Comparison of ENCODE assay signal across 15 mouse cellular contexts in the genomic region with DNA sequence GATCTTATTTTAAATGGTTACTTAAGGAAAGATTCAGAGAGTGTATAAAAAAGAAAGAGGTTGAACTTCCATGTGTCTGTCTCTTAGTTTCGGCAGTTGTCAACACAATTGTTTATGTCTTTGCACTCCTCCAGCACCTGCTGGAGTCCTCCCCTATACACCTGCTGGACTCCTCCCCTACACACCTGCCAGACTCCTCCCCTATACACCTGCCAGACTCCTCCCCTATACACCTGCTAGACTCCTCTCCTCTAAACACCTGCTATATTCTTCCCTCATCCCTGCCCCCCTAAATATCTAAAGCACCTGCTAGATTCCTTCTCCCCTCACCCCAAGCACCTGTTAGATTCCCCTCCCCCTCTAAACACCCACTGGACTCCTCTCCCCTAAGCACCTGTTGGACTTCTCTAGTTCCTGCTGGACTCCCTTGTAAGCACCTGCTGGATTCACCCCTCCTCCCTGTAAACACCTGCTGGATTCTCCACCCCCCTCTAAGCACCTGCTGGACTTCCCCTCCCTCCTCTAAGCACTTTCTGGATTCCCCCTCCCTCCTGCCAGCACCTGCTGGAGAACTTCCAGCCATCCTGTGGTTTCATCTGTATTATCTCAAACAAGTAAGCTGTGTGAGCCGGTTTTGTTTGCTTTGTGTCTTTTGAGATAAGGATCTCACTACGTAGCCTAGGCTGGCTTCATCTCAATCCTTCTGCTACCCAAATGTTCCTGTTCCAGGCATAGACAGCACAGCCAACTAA. TPM values are rescaled to one million over a fixed set of nuclear protein-coding genes. Genes with fewer than 3 reads are reported as not detected.
A peak's percentile ranks its signal among the peaks of the same experiment; 100 is the strongest.
DNase-seq lines count a peak whose midpoint lies in the region; ATAC-seq lines count a peak whose summit lies in the region.
"Had no signal": no experiment of that assay in that cellular context is flagged by ENCODE, and none has a peak within 500 bp of the region (broad histone marks: within the 10 kb centered on the region; RNA-seq: fewer than 3 reads in every experiment).

No protein-coding gene starts in this region.

- no peaks in the 10 kb centered on the region for H3K4me1 ChIP-seq in intestine, embryonic 14.5 days (replicated peaks; ENCODE audit: control insufficient read depth, insufficient read depth, low read length)
- H3K4me1 ChIP-seq in forebrain, embryonic 14.5 days (ENCODE audit: control insufficient read depth, insufficient read depth, low read length), result no peaks in the 10 kb centered on the region; the same call in 1 of the 2 replicates
- H3K4me1 ChIP-seq: limb, embryonic 15.5 days; neural tube, embryonic 12.5 days had no signal

- H3K9ac ChIP-seq in intestine, embryonic 14.5 days (ENCODE audit: low read length), result no peak overlapping the region
- H3K9ac ChIP-seq in forebrain, embryonic 14.5 days (ENCODE audit: low read length), result no peak overlapping the region
- H3K9ac ChIP-seq: limb, embryonic 15.5 days; neural tube, embryonic 12.5 days had no signal

- H3K4me2 ChIP-seq in intestine, embryonic 14.5 days (ENCODE audit: low read length), result no peak overlapping the region
- H3K4me2 ChIP-seq in forebrain, embryonic 14.5 days (ENCODE audit: low read length), result no peak overlapping the region
- H3K4me2 ChIP-seq: limb, embryonic 15.5 days; neural tube, embryonic 12.5 days had no signal

- H3K4me3 ChIP-seq in intestine, embryonic 14.5 days (ENCODE audit: low read depth, low read length), result no peak overlapping the region
- H3K4me3 ChIP-seq in forebrain, embryonic 14.5 days (ENCODE audit: low read depth, low read length), result no peak overlapping the region
- H3K4me3 ChIP-seq: limb, embryonic 15.5 days; midbrain, embryonic 10.5 days; neural tube, embryonic 12.5 days had no signal

- DNase-seq in lung, adult 18-20 months, result peak; percentile 64 to 79
- no peak for DNase-seq in lung, postnatal 14 days
- DNase-seq in intestine, embryonic 14.5 days (ENCODE audit: low spot score), result no peak
- peak; percentile 22 to 45 for DNase-seq in thymus, postnatal 36 days
- no peak for DNase-seq in heart, postnatal 36 days
- DNase-seq in cerebellum, postnatal 25 days, result no peak
- no peak for DNase-seq in forebrain, embryonic 14.5 days (ENCODE audit: low spot score)
- DNase-seq: gastrocnemius, postnatal 14 days; heart, postnatal 10 days; right cerebral cortex, adult 18-20 months had no signal

- no peaks in the 10 kb centered on the region for H3K36me3 ChIP-seq in intestine, embryonic 14.5 days (ENCODE audit: control insufficient read depth, insufficient read depth, low read length)
- H3K36me3 ChIP-seq in forebrain, embryonic 14.5 days (ENCODE audit: control insufficient read depth, insufficient read depth, low read length), result no peaks in the 10 kb centered on the region
- H3K36me3 ChIP-seq: limb, embryonic 15.5 days; midbrain, embryonic 10.5 days; neural tube, embryonic 12.5 days had no signal

- WGBS in intestine, embryonic 14.5 days, result 43% methylated on average over 3 of the region's 3 CpGs
- WGBS in forebrain, embryonic 14.5 days, result 62% methylated on average over 3 of the region's 3 CpGs

- no peak overlapping the region for H3K27ac ChIP-seq in intestine, embryonic 14.5 days (ENCODE audit: low read depth)
- H3K27ac ChIP-seq in forebrain, embryonic 14.5 days (ENCODE audit: low read depth, low read length), result no peak overlapping the region
- H3K27ac ChIP-seq: limb, embryonic 15.5 days; midbrain, embryonic 10.5 days; neural tube, embryonic 12.5 days had no signal

- peak; percentile 76 for ATAC-seq in intestine, embryonic 14.5 days (replicated peaks; ENCODE audit: low FRiP score, low TSS enrichment, low read depth)
- 0 out of 2 replicates have a peak, but pooled peaks have one; percentile 26 for ATAC-seq in megakaryocyte, adult 5-6 weeks (ENCODE audit: poor library complexity, severe bottlenecking)
- ATAC-seq in forebrain, embryonic 14.5 days, result no peak

- H3K27me3 ChIP-seq in intestine, embryonic 14.5 days (replicated peaks; ENCODE audit: control insufficient read depth, insufficient read depth, low read length), result no peaks in the 10 kb centered on the region
- no peaks in the 10 kb centered on the region for H3K27me3 ChIP-seq in forebrain, embryonic 14.5 days (replicated peaks; ENCODE audit: control insufficient read depth, insufficient read depth, low read length)
- H3K27me3 ChIP-seq: CH12.LX; limb, embryonic 15.5 days; neural tube, embryonic 12.5 days had no signal

- intact Hi-C loops in heart, postnatal 36 days (cut with DNase I), result no loop called here

- H3K9me3 ChIP-seq in intestine, embryonic 14.5 days (ENCODE audit: control insufficient read depth, low read length), result no peaks in the 10 kb centered on the region
- H3K9me3 ChIP-seq in forebrain, embryonic 14.5 days (replicated peaks; ENCODE audit: control insufficient read depth, low read length), result no peaks in the 10 kb centered on the region
- H3K9me3 ChIP-seq: limb, embryonic 15.5 days; midbrain, embryonic 10.5 days; neural tube, embryonic 12.5 days had no signal

RNA-seq across cellular contexts. Expression of a gene that starts 10.1 kb away (rescaled TPM):
- polyA plus RNA-seq in intestine, embryonic 14.5 days (2014; fragmentation: Nextera tagmentation; extraction: Ambion mirVana), result 2.9 TPM in 2 replicates
- 19.1 and 21.5 TPM in 2 replicates for total RNA-seq in megakaryocyte, adult 5-6 weeks (2015)
- total RNA-seq in megakaryocyte, adult 5-6 weeks (2017), result 20.8 and 21.9 TPM in 2 replicates
- 1 to 10 TPM; 2.2 to 2.8 TPM for total RNA-seq in heart, postnatal 36 days (2021)
- polyA plus RNA-seq in forebrain, embryonic 14.5 days (2014; fragmentation: Nextera tagmentation; extraction: Ambion mirVana), result 3.7 and 4.7 TPM in 2 replicates
- total RNA-seq: CH12.LX had no signal

Comparison
In these comparisons a context has a peak if more than half of its experiments do, and no peak if none do; other contexts are left out.
1. DNase-seq: peak in lung, adult 18-20 months (2 of 2) and thymus, postnatal 36 days (2 of 2); none in lung, postnatal 14 days (single experiment), intestine, embryonic 14.5 days (single experiment), heart, postnatal 36 days (0 of 2), cerebellum, postnatal 25 days (0 of 2) and forebrain, embryonic 14.5 days (single experiment).
2. RNA of a gene that starts 10.1 kb away (total RNA-seq): 19.1 to 21.9 TPM in megakaryocyte, adult 5-6 weeks; 2.2 to 2.8 TPM in heart, postnatal 36 days; every median in the first group is over 4 times any median in the second.